Mouse (Mus musculus) stomach, embryonic 14.5 days (tissue): ENCODE data around the gene Zfp37. TPM values are rescaled to one million over a fixed set of nuclear protein-coding genes. Genes with fewer than 3 reads are reported as not detected.

Source experiments
- ATAC-seq: fragments of 200-750 bp; cut with Nextera tagmentation; 2 replicates; pipeline ENCODE4 v1.8.0; 2017; ENCODE audit warnings: low read depth, moderate TSS enrichment; ENCODE audit not compliant: insufficient number of reproducible peaks, insufficient read depth, low FRiP score
- H3K27ac ChIP-seq: fragments of 300-500 bp; sonication (generic); 2 replicates; pipeline ENCODE4 v1.5.1; 2014; ENCODE audit warnings: mild to moderate bottlenecking, low read length, moderate library complexity, mixed read lengths
- H3K27me3 ChIP-seq: fragments of 300-500 bp; sonication (generic); 2 replicates; pipeline ENCODE4 v1.6.1; 2014; ENCODE audit warnings: low read length, control low read depth, mixed read lengths; ENCODE audit not compliant: control insufficient read depth, insufficient read depth
- H3K36me3 ChIP-seq: fragments of 300-500 bp; sonication (generic); 2 replicates; pipeline ENCODE4 v1.6.1; 2014; ENCODE audit warnings: mild to moderate bottlenecking, control low read depth, low read length, moderate library complexity, mixed read lengths; ENCODE audit not compliant: control insufficient read depth, insufficient read depth
- H3K4me1 ChIP-seq: fragments of 300-500 bp; sonication (generic); 2 replicates; pipeline ENCODE4 v1.6.1; 2014; ENCODE audit warnings: low read length, control low read depth, mixed read lengths; ENCODE audit not compliant: control insufficient read depth, insufficient read depth
- H3K4me2 ChIP-seq: fragments of 300-500 bp; sonication (generic); replicated peaks from 2 replicates; pipeline ENCODE4 v1.6.1; 2014; ENCODE audit warnings: low read depth, low read length, control low read depth
- H3K4me3 ChIP-seq: fragments of 300-500 bp; sonication (generic); 2 replicates; pipeline ENCODE4 v1.5.1; 2014; ENCODE audit warnings: low read depth, low read length, control low read depth
- H3K9ac ChIP-seq: fragments of 300-500 bp; sonication (generic); replicated peaks from 2 replicates; pipeline ENCODE4 v1.6.1; 2014; ENCODE audit warnings: low read depth, mild to moderate bottlenecking, control low read depth, low read length, moderate library complexity, mixed read lengths
- H3K9me3 ChIP-seq: fragments of 300-500 bp; sonication (generic); 2 replicates; pipeline ENCODE4 v1.6.1; 2016; ENCODE audit warnings: low read depth, low read length, control low read depth; ENCODE audit not compliant: control insufficient read depth
- WGBS: fragments of 180-500 bp; shearing (Covaris S2); extraction: QIAGEN DNeasy Blood & Tissue Kit; methylation state at CpG from one replicate; pipeline ENCODE4 v1.1.7; 2014; 5-methylcytosine and 5-hydroxymethylcytosine counted together
- polyA plus RNA-seq: library from polyadenylated mRNA; unstranded; fragments of >200 nt; fragmentation: Nextera tagmentation; extraction: Ambion mirVana; gene quantifications from 2 replicates; pipeline ENCODE4 v1.2.1, GENCODE M21; 2014

Gene Zfp37
- polyA plus RNA-seq, 1 experiment from 2014 or later, result 14.6 TPM

DNA sequence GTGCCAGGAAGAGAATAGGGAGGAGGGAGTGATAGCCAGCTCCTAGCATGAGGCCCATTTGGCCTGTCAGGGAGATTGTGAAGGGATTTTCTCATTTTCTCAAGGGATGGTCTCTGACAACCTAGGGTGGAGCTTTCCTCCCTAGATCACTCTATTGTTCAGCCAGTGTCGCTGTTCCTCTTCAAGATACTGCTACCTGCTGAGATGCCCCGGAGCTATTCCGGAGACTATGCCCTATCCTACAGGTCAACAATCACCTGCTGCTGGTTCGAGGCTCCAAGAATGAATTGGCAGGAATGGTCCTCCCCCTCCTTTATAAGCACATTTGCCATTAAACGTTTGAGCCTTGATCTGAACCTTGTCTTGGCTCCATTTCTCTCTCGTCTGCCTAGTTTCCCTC, 9.7 kb upstream of the Zfp37 start:
- Histone ChIP-seq H3K9ac (no peak overlapping the region), H3K4me3 (no peak overlapping the region), H3K4me1 (no peaks in the 10 kb centered on the region), H3K9me3 (no peaks in the 10 kb centered on the region), H3K27ac (no peak overlapping the region), H3K36me3 (no peaks in the 10 kb centered on the region), H3K4me2 (no peak overlapping the region), H3K27me3 (no peaks in the 10 kb centered on the region)
- WGBS, result 69% methylated on average over 6 of the region's 6 CpGs
- ATAC-seq, result no peak

DNA sequence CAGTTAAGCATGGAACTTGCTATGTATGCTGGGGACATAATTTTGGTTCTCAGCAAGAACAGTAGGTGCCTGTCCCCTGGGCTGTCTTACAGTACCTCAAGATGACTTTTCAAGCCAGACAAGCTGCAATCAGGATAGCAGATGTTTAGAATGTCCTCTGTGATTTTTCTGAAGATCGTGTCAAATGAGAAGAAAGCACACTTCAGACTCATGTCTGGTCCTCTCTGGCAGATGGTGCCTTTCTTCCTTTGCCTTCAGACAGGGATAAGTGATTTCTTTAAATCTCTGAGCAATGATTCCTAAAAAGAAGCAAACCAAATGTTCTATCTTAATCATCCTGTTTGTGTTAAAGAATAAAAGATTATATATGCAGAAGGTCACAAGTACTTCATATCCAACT, 694 bp downstream of the Zfp37 start:
- Histone ChIP-seq H3K4me1 (no peaks in the 10 kb centered on the region), H3K36me3 (no peaks in the 10 kb centered on the region), H3K27me3 (no peaks in the 10 kb centered on the region), H3K4me2 (no peak overlapping the region), H3K9ac (no peak overlapping the region), H3K4me3 (no peak overlapping the region), H3K9me3 (no peaks in the 10 kb centered on the region), H3K27ac (no peak overlapping the region)
- WGBS, result 67% methylated on average over 1 of the region's 1 CpGs
- ATAC-seq, result no peak

DNA sequence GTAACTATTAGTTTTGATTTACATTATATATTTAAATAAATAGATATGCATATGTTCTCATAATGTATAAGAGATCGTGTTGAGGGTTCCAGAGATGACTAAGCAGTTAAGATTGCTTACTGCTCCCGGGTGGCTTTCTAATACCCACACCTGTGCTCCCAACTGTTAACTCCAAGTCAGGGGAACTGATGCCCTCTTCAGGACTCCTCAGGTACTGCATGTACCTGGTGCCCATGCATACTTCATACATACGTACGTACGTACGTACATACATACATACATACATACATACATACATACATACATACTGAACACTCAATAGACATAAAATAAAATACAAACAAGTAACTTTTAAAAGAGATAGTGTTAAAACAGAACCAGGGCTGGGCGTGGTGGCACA, 1.4 kb downstream of the Zfp37 start:
- H3K27ac ChIP-seq, result no peak overlapping the region
- no peak for ATAC-seq
- H3K36me3 ChIP-seq, result no peaks in the 10 kb centered on the region
- 90% methylated on average over 7 of the region's 7 CpGs for WGBS
- no peaks in the 10 kb centered on the region for H3K4me1 ChIP-seq
- H3K4me3 ChIP-seq, result no peak overlapping the region
- no peaks in the 10 kb centered on the region for H3K9me3 ChIP-seq
- no peak overlapping the region for H3K4me2 ChIP-seq
- no peak overlapping the region for H3K9ac ChIP-seq
- no peaks in the 10 kb centered on the region for H3K27me3 ChIP-seq

DNA sequence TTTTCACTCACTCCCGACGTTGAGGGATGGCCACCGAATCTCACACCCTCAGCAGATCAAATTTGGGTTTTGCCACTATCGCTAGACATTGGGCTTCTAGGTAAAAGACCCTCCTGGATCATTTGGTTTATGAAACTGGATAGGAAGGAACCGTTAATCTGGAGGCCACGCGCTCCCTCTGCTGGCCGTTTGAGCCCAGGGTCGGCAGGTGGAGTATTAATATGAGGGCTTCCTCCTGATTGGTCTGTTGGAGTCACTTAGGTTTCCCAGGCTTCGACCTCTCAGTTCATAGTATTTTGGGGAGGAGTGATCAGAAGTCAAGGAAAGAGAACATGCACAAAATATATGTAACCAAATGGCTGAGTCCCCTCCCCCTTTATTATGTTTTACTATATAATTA, 2.5 kb downstream of the Zfp37 start:
- 38% methylated on average over 10 of the region's 10 CpGs for WGBS

DNA sequence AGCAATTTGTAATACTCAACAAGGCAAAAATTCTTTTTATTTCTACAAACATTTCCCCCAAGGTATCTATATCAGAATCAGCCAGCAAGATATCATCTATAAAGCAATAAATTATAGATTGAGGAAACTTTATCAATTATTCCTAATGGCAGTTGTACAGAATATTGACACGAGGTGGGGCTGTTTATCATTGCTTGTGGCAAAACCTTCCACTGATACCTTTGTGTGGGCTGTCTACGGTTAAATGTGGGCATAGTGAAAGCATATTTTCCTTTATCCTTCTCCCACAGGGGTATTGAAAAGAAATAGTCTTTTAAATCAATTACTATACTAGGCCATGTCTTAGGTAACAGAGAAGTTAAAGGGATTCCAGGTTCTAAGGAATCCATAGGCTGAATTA, 17.4 kb downstream of the Zfp37 start:
- Histone ChIP-seq H3K36me3 (no peaks in the 10 kb centered on the region), H3K27me3 (no peaks in the 10 kb centered on the region), H3K4me3 (no peak overlapping the region), H3K4me2 (no peak overlapping the region), H3K4me1 (no peaks in the 10 kb centered on the region), H3K9me3 (no peaks in the 10 kb centered on the region), H3K9ac (no peak overlapping the region), H3K27ac (no peak overlapping the region)
- WGBS, result 71% methylated on average over 2 of the region's 2 CpGs
- ATAC-seq, result no peak

More for the DNA sequence above, 2.5 kb downstream of the Zfp37 start:
- H3K36me3 ChIP-seq, result no peaks in the 10 kb centered on the region
- no peaks in the 10 kb centered on the region for H3K9me3 ChIP-seq
- H3K27ac ChIP-seq, result no peak overlapping the region
- no peak for ATAC-seq
- no peaks in the 10 kb centered on the region for H3K4me1 ChIP-seq
- no peak overlapping the region for H3K9ac ChIP-seq
- H3K4me3 ChIP-seq, result no peak overlapping the region
- no peak overlapping the region for H3K4me2 ChIP-seq
- H3K27me3 ChIP-seq, result no peaks in the 10 kb centered on the region

DNA sequence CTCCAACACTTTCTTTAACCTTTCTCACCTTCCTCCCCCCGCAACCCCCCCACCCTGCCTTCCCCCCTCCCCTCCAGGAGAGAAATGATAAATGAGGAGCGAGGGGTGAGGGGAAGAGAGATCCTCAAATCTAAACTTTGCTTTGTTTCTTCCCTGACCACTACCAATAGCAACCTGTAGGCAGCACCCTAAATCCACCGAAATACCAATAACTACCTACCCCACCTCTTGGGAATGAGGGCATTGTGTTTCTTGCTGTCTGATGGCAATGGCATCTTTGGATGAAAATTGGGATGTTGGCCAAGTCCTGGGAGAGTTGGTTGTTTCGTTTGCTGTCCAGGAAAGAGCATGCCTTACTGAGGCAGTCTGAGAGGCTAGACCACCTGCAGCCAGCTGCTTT, 20.8 kb downstream of the Zfp37 start:
- Histone ChIP-seq H3K9ac (no peak overlapping the region), H3K27me3 (no peaks in the 10 kb centered on the region), H3K9me3 (no peaks in the 10 kb centered on the region), H3K4me3 (no peak overlapping the region), H3K4me1 (peaks cover 4% of the 10 kb centered on the region; the same call in 1 of the 2 replicates), H3K27ac (no peak overlapping the region), H3K4me2 (no peak overlapping the region), H3K36me3 (no peaks in the 10 kb centered on the region)
- no peak for ATAC-seq
- WGBS, result 23% methylated on average over 4 of the region's 4 CpGs

DNA sequence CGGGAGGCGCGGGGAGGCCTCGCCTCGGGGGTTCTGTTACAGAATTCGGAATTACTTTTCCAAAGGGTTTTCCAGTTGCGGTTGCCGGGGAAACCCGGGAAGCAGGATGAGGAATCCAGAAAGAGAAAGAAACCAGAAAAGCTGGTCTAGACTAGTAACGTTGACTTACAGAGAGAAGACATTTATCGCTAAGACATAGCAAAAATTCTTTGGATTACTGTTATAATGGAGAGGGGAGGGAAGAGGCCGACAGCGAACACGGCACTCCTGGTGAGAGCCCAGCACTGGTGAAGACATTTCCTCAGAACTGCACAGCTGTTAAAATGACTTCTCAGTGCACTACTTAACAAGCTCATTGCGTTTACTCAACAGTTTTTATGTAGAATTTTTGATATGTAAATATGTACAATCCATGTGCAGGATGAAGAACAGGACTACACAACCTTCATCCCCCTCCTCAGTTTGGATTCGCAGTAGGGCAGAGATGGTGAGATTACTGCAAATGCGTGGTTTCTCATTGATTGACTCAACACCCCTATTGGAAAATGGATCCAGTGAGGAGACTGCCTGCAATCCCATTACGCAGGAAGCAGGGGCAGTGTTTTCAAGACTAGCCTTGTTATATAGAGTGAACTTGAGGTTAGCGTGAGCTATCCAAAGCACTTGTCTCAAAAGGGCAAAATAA, 22.0 kb downstream of the Zfp37 start:
- Histone ChIP-seq H3K9me3 (no peaks in the 10 kb centered on the region), H3K4me2 (peak overlapping the region; percentile 56), H3K4me1 (peaks cover 4% of the 10 kb centered on the region; the same call in 1 of the 2 replicates), H3K36me3 (peaks cover 5% of the 10 kb centered on the region), H3K27me3 (no peaks in the 10 kb centered on the region), H3K4me3 (peak overlapping the region; percentile 43), H3K9ac (peak overlapping the region; percentile 49), H3K27ac (peak overlapping the region; percentile 92)
- WGBS, result 4% methylated on average over 19 of the region's 19 CpGs
- peak; percentile 62 for ATAC-seq

DNA sequence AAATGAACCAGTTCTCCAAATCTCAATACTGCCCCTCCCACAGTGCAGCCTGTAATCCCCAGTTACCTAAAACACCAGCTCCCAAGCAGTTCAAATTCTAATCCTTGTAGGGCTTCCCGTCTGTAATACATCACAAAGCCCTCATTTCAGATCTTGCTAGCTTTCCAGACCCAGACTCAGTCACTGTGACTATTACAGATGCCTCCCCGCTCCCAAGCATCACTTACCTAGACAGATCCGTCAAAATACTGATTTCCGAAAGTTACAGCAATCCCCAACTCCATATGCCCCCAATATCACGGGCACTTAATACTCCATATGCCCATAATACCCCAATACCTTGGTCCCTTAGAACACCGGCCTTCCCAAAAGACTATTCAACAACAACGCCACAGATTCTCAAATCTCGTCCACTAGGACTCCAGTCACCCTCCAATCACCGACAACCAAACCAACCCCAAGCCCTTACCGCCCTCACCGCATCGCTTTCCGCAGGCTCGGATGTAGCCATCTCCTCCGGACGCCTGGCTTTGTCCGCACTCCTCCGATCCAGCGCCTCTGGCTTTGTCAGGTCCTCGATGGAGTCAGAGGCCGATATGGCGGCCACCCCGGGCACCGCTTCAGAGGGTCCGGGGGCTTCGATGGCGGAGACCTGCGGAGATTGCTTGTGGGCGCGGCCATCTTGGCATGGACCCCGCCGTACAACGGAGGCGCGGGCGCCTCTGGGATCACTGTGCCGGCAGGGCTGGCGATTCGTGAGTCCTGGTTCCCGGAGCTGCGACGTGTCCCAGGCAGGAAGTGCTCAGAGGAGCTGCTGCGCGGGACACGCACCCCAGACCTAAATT, 22.8 kb downstream of the Zfp37 start:
- peaks cover 4% of the 10 kb centered on the region; the same call in 1 of the 2 replicates for H3K4me1 ChIP-seq

More for the DNA sequence above, 22.8 kb downstream of the Zfp37 start:
- H3K4me2 ChIP-seq, result peak overlapping the region; percentile 56
- no peaks in the 10 kb centered on the region for H3K27me3 ChIP-seq
- H3K9me3 ChIP-seq, result no peaks in the 10 kb centered on the region
- H3K9ac ChIP-seq, result peak overlapping the region; percentile 49
- ATAC-seq, result peak; percentile 97
- peak overlapping the region; percentile 92 for H3K27ac ChIP-seq
- WGBS, result under 1% methylated on average over 45 of the region's 45 CpGs
- H3K36me3 ChIP-seq, result peaks cover 13% of the 10 kb centered on the region
- peak overlapping the region; percentile 43 for H3K4me3 ChIP-seq
